Mouse (Mus musculus) heart, adult 2 months (tissue): Measurements from ENCODE around the gene Lgals4. TPM values are rescaled to one million over a fixed set of nuclear protein-coding genes. Genes with fewer than 3 reads are reported as not detected.
"Not testable (repeated sequence)": the region's sequence is repeated elsewhere in the genome, so short reads cannot be mapped to it uniquely, and the experiment has no call there.

ENCODE experiments used
- DNase-seq, 2 experiments: peaks; one replicate each; pipeline ENCODE4 v3.0.0; 2021
- H3K27ac ChIP-seq: fragments of 200-600 bp; 2 replicates; pipeline ENCODE4 v1.8.1; 2022
- H3K27me3 ChIP-seq: fragments of 200-500 bp; 2 replicates; pipeline ENCODE4 v1.6.1; 2012; ENCODE audit warnings: mild to moderate bottlenecking, low read length, inconsistent platforms, mixed read lengths; ENCODE audit not compliant: control insufficient read depth, insufficient read depth
- H3K36me3 ChIP-seq: fragments of 200-500 bp; 2 replicates; pipeline ENCODE4 v1.6.1; 2012; ENCODE audit warnings: low read length, inconsistent platforms; ENCODE audit not compliant: control insufficient read depth, insufficient read depth
- H3K4me1 ChIP-seq: fragments of 200-500 bp; 2 replicates; pipeline ENCODE4 v1.6.1; 2011; ENCODE audit warnings: low read length; ENCODE audit not compliant: control insufficient read depth, insufficient read depth
- H3K4me3 ChIP-seq: fragments of 200-600 bp; 2 replicates; pipeline ENCODE4 v1.8.1; 2022
- H3K79me2 ChIP-seq: fragments of 200-500 bp; replicated peaks from 2 replicates; pipeline ENCODE4 v1.6.1; 2012; ENCODE audit warnings: mild to moderate bottlenecking, inconsistent platforms, low read length, moderate library complexity, mixed read lengths; ENCODE audit not compliant: control insufficient read depth, insufficient read depth
- H3K9ac ChIP-seq: fragments of 200-500 bp; 2 replicates; pipeline ENCODE4 v1.6.1; 2012; ENCODE audit warnings: low read depth, mild to moderate bottlenecking, control low read depth, inconsistent platforms, low read length, mixed read lengths
- CTCF ChIP-seq: fragments of 200-600 bp; IDR thresholded peaks from 2 replicates; pipeline ENCODE4 v1.8.1; 2022; ENCODE audit warnings: antibody characterized with exemption, mild to moderate bottlenecking, moderate library complexity
- EP300 ChIP-seq: fragments of 200-500 bp; IDR thresholded peaks from 2 replicates; pipeline ENCODE4 v1.6.1; 2011; ENCODE audit warnings: low read depth, low read length, control low read depth; ENCODE audit not compliant: insufficient read depth
- POLR2A ChIP-seq: fragments of 200-500 bp; IDR thresholded peaks from 2 replicates; pipeline ENCODE4 v1.6.1; 2011; ENCODE audit warnings: mild to moderate bottlenecking, low read depth, low read length, control low read depth; ENCODE audit not compliant: insufficient read depth
- WGBS: fragments of 180-500 bp; shearing (Covaris S2); methylation state at CpG from one replicate; pipeline ENCODE4 v1.1.7; 2018; 5-methylcytosine and 5-hydroxymethylcytosine counted together
- intact Hi-C: fragments of 180-260 bp; cut with DNase I; formaldehyde crosslinking; loops from one replicate; pipeline ENCODE4 v1.15.1; 2025
- polyA plus RNA-seq: library from polyadenylated mRNA; depleted of rRNA; stranded (reverse); fragments of >200 nt; gene quantifications from 2 replicates; pipeline ENCODE4 v1.2.3, GENCODE M21; 2012; rRNA removed
- total RNA-seq, 2 experiments: library from RNA; stranded (reverse); gene quantifications; 2 replicates each; pipeline ENCODE4 v1.2.3; 2021

Gene Lgals4
- total and polyA plus RNA-seq, 3 experiments: 18.5 to 63.6 (median 27.6) TPM

DNA sequence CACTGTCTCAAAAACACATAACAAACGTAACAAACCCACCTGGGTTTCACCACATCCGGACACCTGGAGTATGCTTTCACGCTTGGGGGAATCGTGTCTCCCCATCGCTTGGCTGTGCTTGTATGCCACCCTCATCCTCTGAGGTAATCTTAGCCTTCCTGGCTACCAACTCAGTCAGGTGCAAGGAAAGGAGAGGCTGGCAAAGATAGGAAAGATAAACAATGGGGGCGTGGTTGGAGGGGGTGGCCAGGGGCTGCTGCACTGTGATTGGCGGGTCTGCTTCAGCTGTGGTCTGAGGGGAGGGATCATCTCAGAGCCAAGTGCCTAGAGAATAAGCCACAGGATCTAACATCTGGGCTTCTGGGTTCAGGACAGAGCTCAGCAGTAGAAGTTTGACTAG is 46.0 kb downstream of the Lgals4 start:
- no peak overlapping the region for H3K9ac ChIP-seq
- DNase-seq: no peak
- H3K79me2 ChIP-seq: no peaks in the 10 kb centered on the region
- H3K4me3 ChIP-seq: no peak overlapping the region
- WGBS: 89% methylated on average over 7 of the region's 7 CpGs
- no peaks in the 10 kb centered on the region for H3K27me3 ChIP-seq
- H3K4me1 ChIP-seq: peaks cover 4% of the 10 kb centered on the region
- no peak overlapping the region for H3K27ac ChIP-seq
- intact Hi-C loops: no loop called here
- no peaks in the 10 kb centered on the region for H3K36me3 ChIP-seq
- TF ChIP-seq CTCF (no peak), EP300 (no peak), POLR2A (no peak)

DNA sequence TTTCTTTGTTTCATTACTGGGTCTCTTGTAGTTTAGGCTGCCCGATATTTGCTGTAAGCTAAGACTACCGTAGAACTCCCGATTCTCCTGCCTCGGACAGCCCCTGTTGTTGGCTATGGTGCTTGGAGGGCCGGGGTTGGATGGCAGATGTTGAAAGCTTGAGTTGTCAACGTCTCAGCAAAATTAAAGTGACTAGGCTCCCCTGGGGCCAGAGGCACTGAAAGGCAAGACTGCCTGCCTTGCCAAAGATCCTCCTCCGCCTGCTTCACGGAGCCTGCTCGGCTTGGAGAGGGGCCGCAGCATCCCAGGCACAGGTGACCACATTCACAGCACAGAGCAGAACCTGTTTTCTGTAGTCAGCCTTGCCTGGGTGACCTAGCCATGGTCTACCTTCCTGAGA is 46.9 kb downstream of the Lgals4 start:
- Histone ChIP-seq H3K4me1 (peaks cover 4% of the 10 kb centered on the region), H3K27ac (no peak overlapping the region), H3K4me3 (no peak overlapping the region), H3K27me3 (no peaks in the 10 kb centered on the region), H3K79me2 (no peaks in the 10 kb centered on the region), H3K9ac (no peak overlapping the region), H3K36me3 (no peaks in the 10 kb centered on the region)
- no peak for DNase-seq
- intact Hi-C loops: no loop called here
- TF ChIP-seq CTCF (no peak), EP300 (no peak), POLR2A (no peak)
- WGBS: 71% methylated on average over 10 of the region's 10 CpGs

DNA sequence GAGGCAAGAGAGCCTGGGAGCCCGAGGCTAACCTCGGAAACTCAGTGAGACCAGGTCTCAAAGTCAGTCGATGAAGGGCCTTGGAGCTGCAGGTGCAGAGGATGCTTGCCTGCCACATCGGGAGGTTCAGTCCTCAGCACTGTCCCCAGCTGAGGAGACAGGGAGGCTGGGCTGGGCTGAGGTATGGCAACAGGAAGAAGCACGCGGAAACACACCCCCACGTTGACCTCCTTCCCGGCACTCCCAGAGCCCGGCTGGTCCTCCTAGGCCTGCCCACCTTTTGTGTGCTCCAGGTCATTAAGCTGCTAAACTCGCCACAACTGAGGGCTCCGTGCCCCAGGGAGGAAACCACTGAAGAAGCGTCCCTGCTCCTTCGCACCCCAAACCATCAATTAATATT is 47.5 kb downstream of the Lgals4 start, which contains the start of gene Capn12:
TSS of gene Capn12 (plus strand) at position 224 of the 400 bp plus-strand sequence.
- DNase-seq: no peak
- Histone ChIP-seq H3K9ac (peak within 1 kb of the TSS; percentile 29; the same call in 1 of the 2 replicates), H3K27me3 (no peaks in the 10 kb centered on the region), H3K4me1 (peaks cover 4% of the 10 kb centered on the region), H3K27ac (no peak within 1 kb of the TSS; the same call in 1 of the 2 replicates), H3K36me3 (no peaks in the 10 kb centered on the region), H3K79me2 (no peaks in the 10 kb centered on the region), H3K4me3 (no peak within 1 kb of the TSS)
- WGBS: 34% methylated on average over 13 of the region's 13 CpGs
- TF ChIP-seq POLR2A: no peak
- TF ChIP-seq CTCF: no peak
- no peak for TF ChIP-seq EP300
- intact Hi-C loops: no loop called here

DNA sequence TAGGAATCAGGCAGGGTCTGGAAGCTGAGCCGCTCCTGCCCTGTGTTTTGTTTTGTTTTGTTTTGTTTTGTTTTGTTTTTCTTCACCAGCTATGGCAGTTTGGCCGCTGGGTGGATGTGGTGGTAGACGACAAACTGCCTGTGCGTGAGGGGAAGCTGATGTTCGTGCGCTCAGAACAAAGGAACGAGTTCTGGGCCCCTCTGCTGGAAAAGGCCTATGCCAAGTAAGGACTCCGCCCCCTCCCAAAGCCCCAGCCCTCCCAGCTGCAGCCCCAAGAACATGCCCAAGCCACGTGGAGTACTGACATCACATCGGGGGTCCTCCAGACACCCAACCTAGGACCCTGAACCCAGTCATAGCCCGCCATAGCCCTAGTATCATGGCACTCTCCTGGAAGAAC is 49.4 kb downstream of the Lgals4 start:
- 83% methylated on average over 11 of the region's 11 CpGs for WGBS
- Histone ChIP-seq H3K4me3 (no peak overlapping the region), H3K9ac (no peak overlapping the region), H3K27ac (no peak overlapping the region), H3K36me3 (no peaks in the 10 kb centered on the region), H3K27me3 (no peaks in the 10 kb centered on the region), H3K79me2 (no peaks in the 10 kb centered on the region), H3K4me1 (peaks cover 4% of the 10 kb centered on the region)
- intact Hi-C loops: no loop called here
- TF ChIP-seq EP300 (no peak), POLR2A (no peak), CTCF (no peak)
- no peak for DNase-seq

DNA sequence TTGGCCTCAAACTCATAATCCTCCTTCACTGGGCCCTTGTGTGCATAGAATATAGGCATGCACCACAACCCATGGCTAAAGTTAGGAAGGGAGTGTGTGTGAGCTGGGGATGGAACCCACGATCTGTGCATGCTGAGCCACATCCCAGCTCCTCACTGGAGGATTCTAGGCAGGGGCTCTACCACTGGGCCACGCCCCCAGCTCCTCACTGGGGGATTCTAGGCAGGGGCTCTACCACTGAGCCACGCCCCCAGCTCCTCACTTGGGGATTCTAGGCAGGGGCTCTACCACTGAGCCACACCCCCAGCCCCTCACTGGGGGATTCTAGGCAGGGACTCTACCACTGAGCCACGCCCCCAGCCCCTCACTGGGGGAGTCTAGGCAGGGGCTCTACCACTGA is 50.0 kb downstream of the Lgals4 start:
- H3K4me1 ChIP-seq, DNase-seq, H3K27me3 ChIP-seq, H3K79me2 ChIP-seq, H3K4me3 ChIP-seq, H3K27ac ChIP-seq, H3K36me3 ChIP-seq, intact Hi-C loops, H3K9ac ChIP-seq: not testable (repeated sequence)
- 93% methylated on average over 4 of the region's 4 CpGs for WGBS

DNA sequence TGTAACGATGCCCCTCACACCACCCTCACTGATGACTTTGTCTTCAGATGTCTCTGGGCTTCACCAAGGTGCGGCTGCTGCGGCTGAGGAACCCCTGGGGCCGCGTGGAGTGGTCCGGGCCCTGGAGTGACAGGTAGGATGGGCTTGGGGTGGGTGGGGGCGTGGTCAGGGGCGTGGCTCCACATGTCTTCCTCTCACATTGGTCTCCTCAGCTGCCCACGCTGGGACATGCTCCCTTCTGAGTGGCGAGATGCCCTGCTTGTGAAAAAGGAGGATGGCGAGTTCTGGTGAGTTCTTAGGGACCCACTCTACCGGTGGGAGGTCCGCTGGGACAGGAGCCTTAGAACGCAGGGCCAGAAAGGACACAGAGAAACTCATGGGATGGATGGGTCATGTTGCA is 52.8 kb downstream of the Lgals4 start:
- 39% methylated on average over 14 of the region's 14 CpGs for WGBS
- DNase-seq: no peak
- Histone ChIP-seq H3K27ac (no peak overlapping the region), H3K4me3 (no peak overlapping the region), H3K4me1 (peaks cover 3% of the 10 kb centered on the region), H3K9ac (no peak overlapping the region), H3K27me3 (no peaks in the 10 kb centered on the region), H3K79me2 (no peaks in the 10 kb centered on the region), H3K36me3 (no peaks in the 10 kb centered on the region)
- no peak for TF ChIP-seq POLR2A
- TF ChIP-seq CTCF: no peak
- intact Hi-C loops: no loop called here

DNA sequence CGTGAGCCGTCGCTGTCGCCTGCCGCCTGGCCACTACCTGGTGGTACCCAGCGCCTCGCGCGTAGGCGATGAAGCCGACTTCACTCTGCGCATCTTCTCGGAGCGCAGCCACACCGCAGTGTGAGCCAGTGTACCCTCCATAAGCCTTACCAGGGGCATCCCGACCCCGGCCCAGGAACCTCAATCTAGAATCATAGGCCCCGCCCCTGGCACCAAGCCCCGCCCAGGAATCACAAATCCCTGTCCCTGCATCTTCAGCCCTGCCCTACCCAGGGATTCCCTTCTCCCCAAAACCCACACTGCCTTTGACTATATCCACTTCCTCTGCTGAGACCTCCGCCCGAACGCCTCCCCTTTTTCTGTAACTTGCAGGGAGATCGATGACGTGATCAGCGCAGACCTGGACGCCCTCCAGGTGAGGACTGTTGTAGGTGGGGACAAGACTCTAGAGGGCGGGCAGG is 55.1 kb downstream of the Lgals4 start:
- peak overlapping the region; percentile 7; the same call in 1 of the 2 replicates for H3K9ac ChIP-seq
- no peak for TF ChIP-seq EP300
- no peak for TF ChIP-seq CTCF
- TF ChIP-seq POLR2A: no peak
- no peaks in the 10 kb centered on the region for H3K27me3 ChIP-seq
- H3K79me2 ChIP-seq: no peaks in the 10 kb centered on the region
- 4% methylated on average over 27 of the region's 27 CpGs for WGBS
- intact Hi-C loops: no loop called here
- H3K36me3 ChIP-seq: no peaks in the 10 kb centered on the region
- no peak for DNase-seq
- peaks cover 3% of the 10 kb centered on the region for H3K4me1 ChIP-seq
- H3K4me3 ChIP-seq: peak overlapping the region; percentile 39
- no peak overlapping the region for H3K27ac ChIP-seq

Other genes with a start within 250 kb of the Lgals4 start
- 10 to 100 TPM; 21.9 to 22.4 TPM for gene Samd4b, start 235.7 kb upstream of the Lgals4 start, total RNA-seq
- gene Samd4b, start 235.7 kb upstream of the Lgals4 start, polyA plus RNA-seq: 38.8 and 46.1 TPM in 2 replicates
- 1 to 10 TPM; 8.8 to 9.4 TPM for gene Pak4, start 235.7 kb upstream of the Lgals4 start, total RNA-seq
- 6.4 and 7.6 TPM in 2 replicates for gene Pak4, start 235.7 kb upstream of the Lgals4 start, polyA plus RNA-seq
- not detected for gene Acp7, start 202.5 kb upstream of the Lgals4 start, total RNA-seq
- 0.49 TPM in 1 of 2 replicates, not detected in the other for gene Acp7, start 202.5 kb upstream of the Lgals4 start, polyA plus RNA-seq
- gene Fbxo27, start 141.0 kb upstream of the Lgals4 start, total RNA-seq: under 1 TPM in 1 of 2 experiments, not detected in 1; 0.23 TPM
- gene Fbxo27, start 141.0 kb upstream of the Lgals4 start, polyA plus RNA-seq: 1.1 and 1.2 TPM in 2 replicates
- under 1 TPM; 0.37 to 0.57 TPM for gene Fbxo17, start 117.0 kb upstream of the Lgals4 start, total RNA-seq
- gene Fbxo17, start 117.0 kb upstream of the Lgals4 start, polyA plus RNA-seq: 1.7 and 2.0 TPM in 2 replicates
- gene Mrps12, start 92.0 kb upstream of the Lgals4 start, total RNA-seq: 10 to 100 TPM; 47.8 to 57.3 TPM
- gene Mrps12, start 92.0 kb upstream of the Lgals4 start, polyA plus RNA-seq: 36.3 and 51.9 TPM in 2 replicates
- 10 to 100 TPM; 13.7 to 14.2 TPM for gene Sars2, start 91.9 kb upstream of the Lgals4 start, total RNA-seq
- gene Sars2, start 91.9 kb upstream of the Lgals4 start, polyA plus RNA-seq: 18.5 and 20.2 TPM in 2 replicates
- not detected for gene Ccer2, start 77.7 kb upstream of the Lgals4 start, total RNA-seq
- not detected in 2 replicates for gene Ccer2, start 77.7 kb upstream of the Lgals4 start, polyA plus RNA-seq
- 10 to 100 TPM; 78.8 to 92.3 TPM for gene Sirt2, start 67.1 kb upstream of the Lgals4 start, total RNA-seq
- gene Sirt2, start 67.1 kb upstream of the Lgals4 start, polyA plus RNA-seq: 82.9 and 103 TPM in 2 replicates
- 10 to 100 TPM; 25.1 to 31.6 TPM for gene Nfkbib, start 66.3 kb upstream of the Lgals4 start, total RNA-seq
- gene Nfkbib, start 66.3 kb upstream of the Lgals4 start, polyA plus RNA-seq: 18.7 and 27.8 TPM in 2 replicates
- 1 to 10 TPM; 1.3 to 2.0 TPM for gene Rinl, start 44.9 kb upstream of the Lgals4 start, total RNA-seq
- gene Rinl, start 44.9 kb upstream of the Lgals4 start, polyA plus RNA-seq: 3.2 and 3.3 TPM in 2 replicates
- gene Hnrnpl, start 25.3 kb upstream of the Lgals4 start, total RNA-seq: 100 to 1,000 TPM; 192 to 206 TPM
- 208 and 348 TPM in 2 replicates for gene Hnrnpl, start 25.3 kb upstream of the Lgals4 start, polyA plus RNA-seq
- 1,000 to 10,000 TPM; 1,826 to 2,229 TPM for gene Ech1, start 8.6 kb upstream of the Lgals4 start, total RNA-seq
- gene Ech1, start 8.6 kb upstream of the Lgals4 start, polyA plus RNA-seq: 2,087 and 2,697 TPM in 2 replicates
- under 1 TPM in 1 of 2 experiments, not detected in 1; 0.61 TPM for gene Lgals7, start 30.0 kb downstream of the Lgals4 start, total RNA-seq
- gene Lgals7, start 30.0 kb downstream of the Lgals4 start, polyA plus RNA-seq: 1.6 and 4.0 TPM in 2 replicates
- gene Capn12, start 47.6 kb downstream of the Lgals4 start, total RNA-seq: under 1 TPM; 0.23 to 0.39 TPM
- gene Capn12, start 47.6 kb downstream of the Lgals4 start, polyA plus RNA-seq: 0.49 and 0.61 TPM in 2 replicates
- 10 to 100 TPM; 66.1 to 85.7 TPM for gene Actn4, start 128.5 kb downstream of the Lgals4 start, total RNA-seq
- gene Actn4, start 128.5 kb downstream of the Lgals4 start, polyA plus RNA-seq: 123 and 132 TPM in 2 replicates
- gene Eif3k, start 148.0 kb downstream of the Lgals4 start, total RNA-seq: 100 to 1,000 TPM; 156 to 177 TPM
- gene Eif3k, start 148.0 kb downstream of the Lgals4 start, polyA plus RNA-seq: 221 and 283 TPM in 2 replicates
- 1 to 10 TPM in 1 of 2 experiments, under 1 TPM in 1; 0.91 to 1.1 TPM for gene Map4k1, start 148.2 kb downstream of the Lgals4 start, total RNA-seq
- 2.7 and 3.4 TPM in 2 replicates for gene Map4k1, start 148.2 kb downstream of the Lgals4 start, polyA plus RNA-seq